Mouse (Mus musculus) liver, embryonic 14.5 days (tissue): ENCODE measurements around the gene Pofut1. TPM values are rescaled to one million over a fixed set of nuclear protein-coding genes. Genes with fewer than 3 reads are reported as not detected.
A peak's percentile ranks its signal among the peaks of the same experiment; 100 is the strongest.

ENCODE experiments used
- ATAC-seq: fragments of 200-750 bp; cut with Nextera tagmentation; 2 replicates; pipeline ENCODE4 v1.8.0; 2017; ENCODE audit warnings: moderate number of reproducible peaks, mild to moderate bottlenecking, moderate library complexity; ENCODE audit not compliant: insufficient read depth
- DNase-seq, 3 experiments: peaks; one replicate each; pipeline ENCODE4 v3.0.0-alpha.2; 2012 to 2013; ENCODE audit warnings: low read depth in 3 of 3, low spot score in 3 of 3
- H3K27ac ChIP-seq: fragments of 300-500 bp; sonication (generic); 2 replicates; pipeline ENCODE4 v1.5.1; 2014; ENCODE audit warnings: moderate library complexity, mild to moderate bottlenecking, control low read depth, inconsistent platforms
- H3K27me3 ChIP-seq: fragments of 300-500 bp; sonication (generic); 2 replicates; pipeline ENCODE4 v1.6.1; 2014; ENCODE audit warnings: mild to moderate bottlenecking, low read length, moderate library complexity; ENCODE audit not compliant: control insufficient read depth, insufficient read depth
- H3K36me3 ChIP-seq: fragments of 300-500 bp; sonication (generic); replicated peaks from 2 replicates; pipeline ENCODE4 v1.6.1; 2014; ENCODE audit warnings: low read depth; ENCODE audit not compliant: control insufficient read depth, insufficient read depth
- H3K4me1 ChIP-seq, 2 experiments: fragments of 200-500 bp in 1 of 2; fragments of 300-500 bp in 1 of 2; sonication (generic) in 1 of 2; replicated peaks; 2 replicates each; pipeline ENCODE4 v1.6.1; 2012 to 2014; ENCODE audit warnings: antibody characterized with exemption in 1 of 2, inconsistent platforms in 1 of 2, low read length in 1 of 2; ENCODE audit not compliant: control insufficient read depth in 2 of 2, insufficient read depth in 2 of 2
- H3K4me2 ChIP-seq: fragments of 300-500 bp; sonication (generic); 2 replicates; pipeline ENCODE4 v1.6.1; 2014; ENCODE audit warnings: low read depth, mild to moderate bottlenecking, control low read depth, moderate library complexity
- H3K4me3 ChIP-seq, 2 experiments: fragments of 200-500 bp in 1 of 2; fragments of 300-500 bp in 1 of 2; sonication (generic) in 1 of 2; 2 replicates each; pipeline ENCODE4 v1.5.1; 2012 to 2014; ENCODE audit warnings: low read depth in 2 of 2, low read length in 2 of 2, mild to moderate bottlenecking in 2 of 2, control low read depth in 1 of 2, inconsistent platforms in 1 of 2, moderate library complexity in 1 of 2; ENCODE audit not compliant: insufficient read depth in 1 of 2
- H3K9ac ChIP-seq: fragments of 300-500 bp; sonication (generic); replicated peaks from 2 replicates; pipeline ENCODE4 v1.6.1; 2014; ENCODE audit warnings: mild to moderate bottlenecking, control low read depth, moderate library complexity
- H3K9me3 ChIP-seq: fragments of 300-500 bp; sonication (generic); 2 replicates; pipeline ENCODE4 v1.6.1; 2016; ENCODE audit warnings: low read length, mixed read lengths; ENCODE audit not compliant: control insufficient read depth
- CTCF ChIP-seq: IDR thresholded peaks from 2 replicates; pipeline ENCODE4 v1.5.1; 2016; ENCODE audit warnings: antibody characterized with exemption, low read depth, control low read depth
- EP300 ChIP-seq: IDR thresholded peaks from 2 replicates; pipeline ENCODE4 v1.6.1; 2016; ENCODE audit warnings: antibody characterized with exemption, low read depth
- WGBS: fragments of 180-500 bp; shearing (Covaris S2); extraction: QIAGEN DNeasy Blood & Tissue Kit; methylation state at CpG from one replicate; pipeline ENCODE4 v1.1.7; 2014; ENCODE audit not compliant: insufficient replicate concordance; 5-methylcytosine and 5-hydroxymethylcytosine counted together
- polyA plus RNA-seq, 2 experiments: library from polyadenylated mRNA; depleted of rRNA in 1 of 2; stranded (reverse) in 1 of 2; unstranded in 1 of 2; fragments of >200 nt; fragmentation: Nextera tagmentation in 1 of 2; extraction: Ambion mirVana in 1 of 2; gene quantifications; 2 replicates each; pipeline versions ENCODE4 v1.2.1 to v1.2.3; 2012 to 2014

Gene Pofut1
- polyA plus RNA-seq, 2 experiments = 3.2 to 6.8 TPM

- no peak overlapping the region for H3K4me2 ChIP-seq
- no peaks in the 10 kb centered on the region for H3K36me3 ChIP-seq
- H3K4me1 ChIP-seq = peaks cover 0 to 8% of the 10 kb centered on the region in 2 experiments; a peak in 1 of 4 replicates
- H3K9me3 ChIP-seq = no peaks in the 10 kb centered on the region
- DNase-seq (no peak), ATAC-seq (no peak)
- no peaks in the 10 kb centered on the region for H3K27me3 ChIP-seq
- H3K4me3 ChIP-seq = no peak overlapping the region
- TF ChIP-seq CTCF = no peak
- no peak for TF ChIP-seq EP300
- WGBS = 31% methylated on average over 4 of the region's 4 CpGs
- no peak overlapping the region for H3K9ac ChIP-seq
- H3K27ac ChIP-seq = no peak overlapping the region
Observed at GRCm38 (mm10) chr2:153286524-153286923, 45.2 kb downstream of the Pofut1 start.

GRCm38 (mm10) chr2:153287835-153288234 is 46.5 kb downstream of the Pofut1 start:
- Histone ChIP-seq H3K9me3 (no peaks in the 10 kb centered on the region), H3K4me2 (no peak overlapping the region), H3K4me1 (peaks cover 9 to 20% of the 10 kb centered on the region in 2 experiments; a peak in 3 of 4 replicates), H3K9ac (no peak overlapping the region), H3K27me3 (no peaks in the 10 kb centered on the region), H3K27ac (no peak overlapping the region), H3K4me3 (no peak overlapping the region), H3K36me3 (no peaks in the 10 kb centered on the region)
- TF ChIP-seq CTCF = no peak
- no peak for TF ChIP-seq EP300
- WGBS = 72% methylated on average over 6 of the region's 6 CpGs
- ATAC-seq (no peak), DNase-seq (no peak)

GRCm38 (mm10) chr2:153290938-153291928 is 49.9 kb downstream of the Pofut1 start, which contains the start of gene Kif3b:
Kif3b (plus strand) TSS chr2:153291413.
- peak; percentile 80 for ATAC-seq
- no peaks in the 10 kb centered on the region for H3K36me3 ChIP-seq
- no peaks in the 10 kb centered on the region for H3K27me3 ChIP-seq
- under 1% methylated on average over 63 of the region's 63 CpGs for WGBS
- H3K9ac ChIP-seq = peak within 1 kb of the TSS; percentile 57
- H3K4me1 ChIP-seq = peaks cover 9 to 18% of the 10 kb centered on the region in 2 experiments; a peak in 3 of 4 replicates
- H3K4me2 ChIP-seq = peak within 1 kb of the TSS; percentile 82
- peak within 1 kb of the TSS; percentile 83 to 91 for H3K4me3 ChIP-seq
- H3K27ac ChIP-seq = no peak within 1 kb of the TSS
- peak; percentile 67 to 70 (median 69) for DNase-seq
- no peaks in the 10 kb centered on the region for H3K9me3 ChIP-seq
- TF ChIP-seq CTCF = no peak
- peak; percentile 39; the same call in 1 of the 2 replicates for TF ChIP-seq EP300

- Histone ChIP-seq H3K27ac (no peak overlapping the region), H3K4me2 (peak overlapping the region; percentile 82), H3K9me3 (no peaks in the 10 kb centered on the region), H3K36me3 (no peaks in the 10 kb centered on the region), H3K9ac (no peak overlapping the region), H3K4me1 (peaks cover 9 to 16% of the 10 kb centered on the region in 2 experiments; a peak in 3 of 4 replicates), H3K4me3 (peak overlapping the region; percentile 83 to 91; a peak in 3 of 4 replicates), H3K27me3 (no peaks in the 10 kb centered on the region)
- TF ChIP-seq EP300 (0 out of 2 replicates have a peak, but pooled peaks have one; percentile 28), CTCF (no peak)
- ATAC-seq (peak; percentile 50), DNase-seq (peak; percentile 39 to 66 (median 47))
- WGBS = 17% methylated on average over 7 of the region's 7 CpGs
Observed at GRCm38 (mm10) chr2:153292305-153292861, 51.0 kb downstream of the Pofut1 start.

GRCm38 (mm10) chr2:153295196-153295595 is 53.9 kb downstream of the Pofut1 start:
- Histone ChIP-seq H3K9me3 (no peaks in the 10 kb centered on the region), H3K27ac (no peak overlapping the region), H3K9ac (no peak overlapping the region), H3K4me1 (peaks cover 9 to 26% of the 10 kb centered on the region in 2 experiments; a peak in 3 of 4 replicates), H3K27me3 (no peaks in the 10 kb centered on the region), H3K4me3 (no peak overlapping the region), H3K36me3 (no peaks in the 10 kb centered on the region), H3K4me2 (no peak overlapping the region)
- no peak for ATAC-seq
- DNase-seq = no peak
- TF ChIP-seq CTCF (no peak), EP300 (no peak)
- whole genome bisulfite sequencing = 78% methylated on average over 4 of the region's 4 CpGs
